Comparison of ENCODE assay signal across 16 mouse cellular contexts in the genomic region with DNA sequence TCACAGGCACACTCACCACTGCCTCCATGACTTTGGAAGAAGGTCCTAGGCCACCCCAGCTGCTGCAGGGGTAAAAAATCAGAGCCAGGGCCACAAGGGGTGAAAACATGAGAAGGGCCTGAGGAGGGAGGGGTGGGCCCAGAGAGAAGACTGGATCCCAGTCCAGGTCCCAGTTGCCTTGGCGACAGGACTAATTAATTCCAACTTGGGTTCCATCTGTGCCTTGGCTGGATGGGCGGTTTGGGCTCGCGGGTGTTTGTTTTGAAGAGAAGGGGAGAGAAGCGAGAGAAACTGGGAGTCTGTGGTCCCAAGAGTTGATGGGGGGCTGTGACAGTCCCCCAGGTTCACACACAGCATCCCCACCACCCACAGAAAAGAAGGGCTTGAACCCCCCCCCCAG. TPM values are rescaled to one million over a fixed set of nuclear protein-coding genes. Genes with fewer than 3 reads are reported as not detected.
A peak's percentile ranks its signal among the peaks of the same experiment; 100 is the strongest.
DNase-seq lines count a peak whose midpoint lies in the region; ATAC-seq lines count a peak whose summit lies in the region.
"Had no signal": no experiment of that assay in that cellular context is flagged by ENCODE, and none has a peak within 500 bp of the region (broad histone marks: within the 10 kb centered on the region; RNA-seq: fewer than 3 reads in every experiment).

No protein-coding gene starts in this region.

- H3K9me3 ChIP-seq in midbrain, embryonic 14.5 days (ENCODE audit: control insufficient read depth, low read length) = no peaks in the 10 kb centered on the region
- no peaks in the 10 kb centered on the region for H3K9me3 ChIP-seq in midbrain, embryonic 16.5 days (replicated peaks; ENCODE audit: control insufficient read depth, low read length, poor library complexity, severe bottlenecking)
- no peaks in the 10 kb centered on the region for H3K9me3 ChIP-seq in forebrain, embryonic 16.5 days (ENCODE audit: control insufficient read depth, low read length)

- 0 out of 2 replicates have a peak, but pooled peaks cover 4% of the 10 kb centered on the region for H3K4me1 ChIP-seq in midbrain, embryonic 14.5 days (ENCODE audit: control insufficient read depth, insufficient read depth, low read length)
- no peaks in the 10 kb centered on the region; the same call in 1 of the 2 replicates for H3K4me1 ChIP-seq in midbrain, embryonic 16.5 days (ENCODE audit: control insufficient read depth, insufficient read depth, low read length)
- peaks cover 39% of the 10 kb centered on the region for H3K4me1 ChIP-seq in forebrain, embryonic 16.5 days (replicated peaks; ENCODE audit: control insufficient read depth, insufficient read depth, low read length)

- H3K9ac ChIP-seq in midbrain, embryonic 14.5 days (replicated peaks; ENCODE audit: low read length) = no peak overlapping the region
- no peak overlapping the region for H3K9ac ChIP-seq in midbrain, embryonic 16.5 days (ENCODE audit: low read depth, low read length)
- H3K9ac ChIP-seq in forebrain, embryonic 16.5 days (replicated peaks; ENCODE audit: low read depth, low read length) = no peak overlapping the region

- H3K27me3 ChIP-seq in midbrain, embryonic 14.5 days (ENCODE audit: control insufficient read depth, insufficient read depth, low read length) = no peaks in the 10 kb centered on the region
- H3K27me3 ChIP-seq in midbrain, embryonic 16.5 days (ENCODE audit: control insufficient read depth, insufficient read depth, low read depth, low read length) = no peaks in the 10 kb centered on the region
- H3K27me3 ChIP-seq in forebrain, embryonic 16.5 days (replicated peaks; ENCODE audit: control insufficient read depth, insufficient read depth, low read length) = no peaks in the 10 kb centered on the region

- H3K4me2 ChIP-seq in midbrain, embryonic 14.5 days (ENCODE audit: low read length) = no peak overlapping the region
- H3K4me2 ChIP-seq in midbrain, embryonic 16.5 days (ENCODE audit: low read length) = no peak overlapping the region
- no peak overlapping the region; the same call in 1 of the 2 replicates for H3K4me2 ChIP-seq in forebrain, embryonic 16.5 days (ENCODE audit: low read length)
- H3K4me2 ChIP-seq: heart, embryonic 11.5 days had no signal

- no peak for ATAC-seq in midbrain, embryonic 14.5 days (ENCODE audit: low FRiP score, low TSS enrichment)
- ATAC-seq in midbrain, embryonic 16.5 days = no peak
- peak; percentile 85 for ATAC-seq in forebrain, embryonic 16.5 days

- no peak overlapping the region for H3K27ac ChIP-seq in midbrain, embryonic 14.5 days (replicated peaks; ENCODE audit: low read depth, low read length)
- H3K27ac ChIP-seq in midbrain, embryonic 16.5 days (ENCODE audit: low read length) = no peak overlapping the region
- H3K27ac ChIP-seq in forebrain, embryonic 16.5 days (ENCODE audit: low read length) = peak overlapping the region; percentile 87

- 11% methylated on average over 5 of the region's 5 CpGs for WGBS in midbrain, embryonic 14.5 days
- WGBS in midbrain, embryonic 16.5 days = 18% methylated on average over 5 of the region's 5 CpGs
- WGBS in forebrain, embryonic 16.5 days = 3% methylated on average over 5 of the region's 5 CpGs

- DNase-seq in frontal cortex, postnatal 36 days (ENCODE audit: low spot score in 2 of 2) = peak; percentile 50 to 57
- DNase-seq in frontal cortex, postnatal 10 days (ENCODE audit: low spot score in 2 of 2) = no peak
- DNase-seq in midbrain, embryonic 14.5 days = peak; percentile 54
- peak; percentile 68 to 79 for DNase-seq in layer of hippocampus, postnatal 10 days (ENCODE audit: low spot score in 2 of 2)
- no peak for DNase-seq in natural killer cell, adult 2 months (ENCODE audit: low spot score in 2 of 2)
- no peak for DNase-seq in gastrocnemius, postnatal 4 days (ENCODE audit: low spot score in 2 of 2)
- DNase-seq: adrenal gland, postnatal 14 days; heart, postnatal 4 days; kidney, adult 9 months; lung, adult 18-20 months; spleen, adult 18-20 months; thymus, postnatal 36 days had no signal

- no peak overlapping the region for H3K4me3 ChIP-seq in midbrain, embryonic 14.5 days (replicated peaks; ENCODE audit: low read depth, low read length)
- no peak overlapping the region for H3K4me3 ChIP-seq in midbrain, embryonic 16.5 days (ENCODE audit: low read depth, low read length)
- no peak overlapping the region for H3K4me3 ChIP-seq in forebrain, embryonic 16.5 days (replicated peaks; ENCODE audit: low read length)

- H3K36me3 ChIP-seq in midbrain, embryonic 14.5 days (ENCODE audit: control insufficient read depth, insufficient read depth, low read length) = no peaks in the 10 kb centered on the region
- H3K36me3 ChIP-seq in midbrain, embryonic 16.5 days (ENCODE audit: control insufficient read depth, insufficient read depth, low read length) = no peaks in the 10 kb centered on the region
- no peaks in the 10 kb centered on the region for H3K36me3 ChIP-seq in forebrain, embryonic 16.5 days (ENCODE audit: control insufficient read depth, insufficient read depth)

RNA-seq across cellular contexts. Expression of gene Elfn2, which starts 20.5 kb away (rescaled TPM):
- 4.0 and 8.1 TPM in 2 replicates for polyA plus RNA-seq in midbrain, embryonic 14.5 days (2014; fragmentation: Nextera tagmentation; extraction: Ambion mirVana)
- polyA plus RNA-seq in midbrain, embryonic 16.5 days (2015; fragmentation: Nextera tagmentation; extraction: Ambion mirVana) = 9.6 and 12.6 TPM in 2 replicates
- polyA plus RNA-seq in forebrain, embryonic 16.5 days (2015; fragmentation: Nextera tagmentation; extraction: Ambion mirVana) = 6.4 and 8.2 TPM in 2 replicates
- 100 to 1,000 TPM; 127 to 138 TPM for total RNA-seq in layer of hippocampus, postnatal 10 days (2021)
- total RNA-seq in gastrocnemius, postnatal 4 days (2021) = under 1 TPM; 0.27 to 0.70 TPM
- total RNA-seq: common myeloid progenitor, adult 5-6 weeks had no signal
- polyA plus RNA-seq: heart, embryonic 11.5 days had no signal

Comparison
In these comparisons a context has a peak if more than half of its experiments do, and no peak if none do; other contexts are left out.
1. DNase-seq: peak in frontal cortex, postnatal 36 days (2 of 2), midbrain, embryonic 14.5 days (single experiment) and layer of hippocampus, postnatal 10 days (2 of 2); none in frontal cortex, postnatal 10 days (0 of 2), natural killer cell, adult 2 months (0 of 2) and gastrocnemius, postnatal 4 days (0 of 2).